Mouse (Mus musculus): ENCODE results near the gene Rasgrp4. TPM values are rescaled to one million over a fixed set of nuclear protein-coding genes. Genes with fewer than 3 reads are reported as not detected.
A peak's percentile ranks its signal among the peaks of the same experiment; 100 is the strongest.

The Rasgrp4 gene
- polyA plus RNA-seq, 1 experiment: 1.9 TPM

- 8% methylated on average over 5 of the region's 5 CpGs for WGBS
Observed at GRCm38 (mm10) chr7:29158264-29158663, 23.6 kb downstream of the Rasgrp4 start.

GRCm38 (mm10) chr7:29162294-29162693 is 27.6 kb downstream of the Rasgrp4 start:
- H3K4me1 ChIP-seq (ENCODE audit: control insufficient read depth, insufficient read depth, low read length): no peaks in the 10 kb centered on the region; the same call in 1 of the 2 replicates
- no peaks in the 10 kb centered on the region for H3K36me3 ChIP-seq (ENCODE audit: control insufficient read depth, insufficient read depth, low read length)
- TF ChIP-seq POLR2A (IDR thresholded peaks at IDR 0.05; ENCODE audit: low read depth, low read length) (no peak), CTCF (conservative IDR thresholded peaks at IDR 0.05; ENCODE audit: insufficient read depth, insufficient read length, low read depth, low read length) (no peak)
- 84% methylated on average over 5 of the region's 5 CpGs for WGBS
- no peak for DNase-seq
- no peak overlapping the region for H3K27ac ChIP-seq (ENCODE audit: insufficient read depth, low read depth, low read length)
- no peak overlapping the region for H3K4me3 ChIP-seq (ENCODE audit: insufficient read depth, low read depth, low read length)
- no peaks in the 10 kb centered on the region for H3K27me3 ChIP-seq (replicated peaks; ENCODE audit: control insufficient read depth, insufficient read depth, low read length)

More at GRCm38 (mm10) chr7:29158264-29158663, 23.6 kb downstream of the Rasgrp4 start:
- H3K4me1 ChIP-seq (ENCODE audit: control insufficient read depth, insufficient read depth, low read length): no peaks in the 10 kb centered on the region; the same call in 1 of the 2 replicates
- H3K27ac ChIP-seq (ENCODE audit: insufficient read depth, low read depth, low read length): no peak overlapping the region
- TF ChIP-seq POLR2A (IDR thresholded peaks at IDR 0.05; ENCODE audit: low read depth, low read length) (no peak), CTCF (conservative IDR thresholded peaks at IDR 0.05; ENCODE audit: insufficient read depth, insufficient read length, low read depth, low read length) (no peak)
- no peak overlapping the region for H3K4me3 ChIP-seq (ENCODE audit: insufficient read depth, low read depth, low read length)
- H3K36me3 ChIP-seq (ENCODE audit: control insufficient read depth, insufficient read depth, low read length): no peaks in the 10 kb centered on the region
- no peak for DNase-seq
- no peaks in the 10 kb centered on the region for H3K27me3 ChIP-seq (replicated peaks; ENCODE audit: control insufficient read depth, insufficient read depth, low read length)

GRCm38 (mm10) chr7:29162750-29163525 is 28.3 kb downstream of the Rasgrp4 start:
- TF ChIP-seq POLR2A (IDR thresholded peaks at IDR 0.05; ENCODE audit: low read depth, low read length): no peak
- TF ChIP-seq CTCF (conservative IDR thresholded peaks at IDR 0.05; ENCODE audit: insufficient read depth, insufficient read length, low read depth, low read length): no peak
- Histone ChIP-seq H3K27me3 (replicated peaks; ENCODE audit: control insufficient read depth, insufficient read depth, low read length) (no peaks in the 10 kb centered on the region), H3K27ac (ENCODE audit: insufficient read depth, low read depth, low read length) (no peak overlapping the region), H3K4me3 (ENCODE audit: insufficient read depth, low read depth, low read length) (no peak overlapping the region), H3K4me1 (ENCODE audit: control insufficient read depth, insufficient read depth, low read length) (no peaks in the 10 kb centered on the region; the same call in 1 of the 2 replicates), H3K36me3 (ENCODE audit: control insufficient read depth, insufficient read depth, low read length) (no peaks in the 10 kb centered on the region)
- DNase-seq: peak; percentile 84
- WGBS: 26% methylated on average over 9 of the region's 9 CpGs

GRCm38 (mm10) chr7:29167656-29168055 is 33.0 kb downstream of the Rasgrp4 start:
- Histone ChIP-seq H3K4me1 (ENCODE audit: control insufficient read depth, insufficient read depth, low read length) (peaks cover 10% of the 10 kb centered on the region), H3K27me3 (replicated peaks; ENCODE audit: control insufficient read depth, insufficient read depth, low read length) (no peaks in the 10 kb centered on the region), H3K4me3 (ENCODE audit: insufficient read depth, low read depth, low read length) (no peak overlapping the region), H3K27ac (ENCODE audit: insufficient read depth, low read depth, low read length) (no peak overlapping the region), H3K36me3 (ENCODE audit: control insufficient read depth, insufficient read depth, low read length) (no peaks in the 10 kb centered on the region)
- no peak for DNase-seq
- TF ChIP-seq CTCF (conservative IDR thresholded peaks at IDR 0.05; ENCODE audit: insufficient read depth, insufficient read length, low read depth, low read length) (no peak), POLR2A (IDR thresholded peaks at IDR 0.05; ENCODE audit: low read depth, low read length) (no peak)
- WGBS: 59% methylated on average over 19 of the region's 19 CpGs

GRCm38 (mm10) chr7:29168121-29168695 is 33.6 kb downstream of the Rasgrp4 start:
- no peak overlapping the region for H3K4me3 ChIP-seq (ENCODE audit: insufficient read depth, low read depth, low read length)
- 29% methylated on average over 10 of the region's 10 CpGs for WGBS
- peaks cover 10% of the 10 kb centered on the region for H3K4me1 ChIP-seq (ENCODE audit: control insufficient read depth, insufficient read depth, low read length)
- no peak overlapping the region for H3K27ac ChIP-seq (ENCODE audit: insufficient read depth, low read depth, low read length)
- DNase-seq: no peak
- no peaks in the 10 kb centered on the region for H3K27me3 ChIP-seq (replicated peaks; ENCODE audit: control insufficient read depth, insufficient read depth, low read length)
- H3K36me3 ChIP-seq (ENCODE audit: control insufficient read depth, insufficient read depth, low read length): no peaks in the 10 kb centered on the region
- TF ChIP-seq POLR2A (IDR thresholded peaks at IDR 0.05; ENCODE audit: low read depth, low read length): no peak
- TF ChIP-seq CTCF (conservative IDR thresholded peaks at IDR 0.05; ENCODE audit: insufficient read depth, insufficient read length, low read depth, low read length): no peak

GRCm38 (mm10) chr7:29168791-29169230 is 34.2 kb downstream of the Rasgrp4 start:
- H3K27me3 ChIP-seq (replicated peaks; ENCODE audit: control insufficient read depth, insufficient read depth, low read length): no peaks in the 10 kb centered on the region
- no peak for TF ChIP-seq POLR2A (IDR thresholded peaks at IDR 0.05; ENCODE audit: low read depth, low read length)
- TF ChIP-seq CTCF (conservative IDR thresholded peaks at IDR 0.05; ENCODE audit: insufficient read depth, insufficient read length, low read depth, low read length): no peak
- 7% methylated on average over 14 of the region's 14 CpGs for WGBS
- H3K4me1 ChIP-seq (ENCODE audit: control insufficient read depth, insufficient read depth, low read length): peaks cover 10% of the 10 kb centered on the region
- no peak for DNase-seq
- H3K36me3 ChIP-seq (ENCODE audit: control insufficient read depth, insufficient read depth, low read length): no peaks in the 10 kb centered on the region
- no peak overlapping the region for H3K27ac ChIP-seq (ENCODE audit: insufficient read depth, low read depth, low read length)
- H3K4me3 ChIP-seq (ENCODE audit: insufficient read depth, low read depth, low read length): peak overlapping the region; percentile 64

All from kidney, adult 2 months (tissue).